Mouse (Mus musculus): ENCODE measurements around the gene Gm14744. TPM values are rescaled to one million over a fixed set of nuclear protein-coding genes. Genes with fewer than 3 reads are reported as not detected.
A peak's percentile ranks its signal among the peaks of the same experiment; 100 is the strongest.
"Not testable (repeated sequence)": the region's sequence is repeated elsewhere in the genome, so short reads cannot be mapped to it uniquely, and the experiment has no call there.

The Gm14744 gene
- not detected in 2 replicates for polyA plus RNA-seq (2012; rRNA removed)

DNA sequence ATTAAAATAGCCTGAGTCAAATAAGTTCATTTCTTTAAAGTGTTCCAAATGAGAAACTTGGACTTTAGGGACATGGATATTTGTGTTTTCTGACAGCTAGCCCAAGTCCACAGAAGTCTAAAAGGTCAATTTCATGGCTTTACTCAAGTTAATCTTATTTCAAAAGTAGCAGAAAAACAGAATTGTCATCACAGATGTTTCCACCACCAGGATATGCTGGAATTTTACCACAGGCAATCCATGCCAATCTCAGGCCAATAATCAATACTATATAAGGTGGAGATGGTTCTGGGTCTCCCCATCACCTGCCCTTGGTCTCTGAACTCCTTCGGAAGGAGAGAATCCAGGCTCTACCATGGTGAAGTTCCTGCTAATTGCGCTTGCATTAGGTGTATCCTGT is at the start of gene Gm14744:
Gene Gm14744, plus strand, starts transcription at position 301 of the 400 bp plus-strand sequence.
- not testable (repeated sequence) for DNase-seq (ENCODE audit: low read depth)

DNA sequence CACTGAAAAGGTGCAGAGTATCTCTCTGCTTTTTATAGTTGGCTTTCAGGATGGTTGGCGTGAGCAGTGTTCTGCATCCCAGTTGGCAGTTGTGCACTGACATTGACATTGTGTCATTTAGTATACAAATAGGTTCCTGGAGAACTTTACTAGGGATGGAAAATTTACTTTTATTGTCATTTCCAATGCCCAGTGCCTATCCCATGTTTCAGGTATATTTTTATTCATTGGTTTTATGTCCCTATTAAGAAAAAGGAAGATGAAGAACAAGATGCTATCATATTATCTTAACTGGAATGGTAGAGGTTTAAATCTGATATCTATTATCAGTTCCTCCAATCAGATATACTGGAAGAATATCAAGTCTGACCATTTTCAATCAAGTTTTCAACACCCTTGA is 11.0 kb upstream of the Gm14744 start, which contains the start of gene Pbsn:
Gene Pbsn, minus strand, starts transcription at position 101 of the 400 bp plus-strand sequence.
- no peak for TF ChIP-seq CTCF (IDR thresholded peaks at IDR 0.05; ENCODE audit: borderline replicate concordance, extremely low read depth, insufficient read depth, insufficient read length)
- no peak for TF ChIP-seq POLR2A (IDR thresholded peaks at IDR 0.05; ENCODE audit: borderline replicate concordance, extremely low read depth, insufficient read depth, insufficient read length, poor library complexity, severe bottlenecking)

DNA sequence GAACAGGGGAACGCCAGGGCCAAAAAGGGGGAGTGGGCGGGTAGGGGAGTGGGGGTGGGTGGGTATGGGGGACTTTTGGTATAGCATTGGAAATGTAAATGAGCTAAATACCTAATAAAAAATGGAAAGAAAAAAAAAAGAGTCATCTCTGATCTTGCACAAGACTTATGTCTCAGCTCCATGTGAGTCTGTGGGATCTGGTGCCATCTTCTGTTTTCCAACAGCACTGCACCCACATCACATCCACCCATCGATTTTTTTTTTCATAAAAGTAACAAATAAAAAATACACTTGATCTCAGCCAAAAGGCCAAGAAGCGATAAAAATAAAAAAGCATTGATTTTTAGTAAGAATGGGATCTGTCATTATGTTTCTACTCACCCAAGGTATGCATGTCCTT is 15.5 kb downstream of the Gm14744 start:
- peak; percentile 0 for DNase-seq (ENCODE audit: low read depth)

More for the DNA sequence above, 11.0 kb upstream of the Gm14744 start, which contains the start of gene Pbsn:
- DNase-seq (ENCODE audit: low read depth) = no peak

Other genes starting within 250 kb of the Gm14744 start
- 19.8 and 22.3 TPM in 2 replicates for gene Prkx, start 68.5 kb upstream of the Gm14744 start, polyA plus RNA-seq (2012; rRNA removed)
- not detected in 2 replicates for gene Pbsn, start 11.1 kb upstream of the Gm14744 start, polyA plus RNA-seq (2012; rRNA removed)
- not detected in 2 replicates for gene 5430402E10Rik, start 60.3 kb downstream of the Gm14744 start, polyA plus RNA-seq (2012; rRNA removed)
- not detected in 2 replicates for gene Obp1a, start 226.6 kb downstream of the Gm14744 start, polyA plus RNA-seq (2012; rRNA removed)